Mouse (Mus musculus): ENCODE results near the gene Optn. TPM values are rescaled to one million over a fixed set of nuclear protein-coding genes. Genes with fewer than 3 reads are reported as not detected.

The Optn gene
- total RNA-seq, 2 experiments from 2014 or later = 23.5 to 26.4 TPM

- DNase-seq = no peak
Observed at GRCm38 (mm10) chr2:4986798-4987197, 77.1 kb downstream of the Optn start.

DNA sequence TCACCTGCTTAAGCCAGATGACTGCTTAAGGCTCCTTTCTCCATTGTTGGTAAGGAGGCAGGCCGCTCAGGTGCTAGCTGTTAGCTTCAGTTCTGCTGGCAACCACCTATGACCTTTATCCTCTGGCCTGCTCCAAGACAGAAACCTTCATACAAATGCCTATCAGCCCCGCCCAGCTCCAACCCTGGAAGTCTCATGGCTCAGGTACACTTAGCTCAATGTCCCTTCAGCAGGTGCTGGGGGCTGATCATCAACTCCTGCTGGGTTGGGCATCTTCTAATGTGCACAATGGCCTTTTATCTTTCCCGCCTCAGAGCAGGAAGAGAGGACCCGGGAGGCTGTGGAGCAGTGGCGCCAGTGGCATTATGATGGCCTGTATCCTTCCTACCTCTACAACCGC lies 78.9 kb downstream of the Optn start:
- DNase-seq = no peak

DNA sequence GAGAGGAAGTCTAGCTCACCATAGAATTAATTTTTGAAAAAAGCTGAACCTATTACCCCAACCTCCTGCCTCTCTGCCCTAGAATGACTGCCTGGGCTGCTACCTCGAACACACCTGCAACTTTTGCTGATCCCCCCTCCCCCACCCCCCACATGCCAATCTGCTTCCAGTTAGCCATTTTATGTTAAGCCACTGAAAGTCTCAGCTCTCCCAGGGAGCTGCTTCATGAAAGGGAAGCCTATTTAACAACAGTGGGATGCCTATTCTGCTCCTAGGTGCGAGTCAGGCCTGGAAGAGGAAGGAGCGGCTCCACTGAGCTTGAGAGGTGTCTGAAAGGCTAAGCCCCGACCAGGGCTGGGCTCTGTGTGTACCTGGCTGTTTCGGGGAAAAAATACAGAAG lies 79.9 kb downstream of the Optn start:
- DNase-seq = no peak

GRCm38 (mm10) chr2:4978091-4978490 lies 85.8 kb downstream of the Optn start:
- no peak for DNase-seq

DNA sequence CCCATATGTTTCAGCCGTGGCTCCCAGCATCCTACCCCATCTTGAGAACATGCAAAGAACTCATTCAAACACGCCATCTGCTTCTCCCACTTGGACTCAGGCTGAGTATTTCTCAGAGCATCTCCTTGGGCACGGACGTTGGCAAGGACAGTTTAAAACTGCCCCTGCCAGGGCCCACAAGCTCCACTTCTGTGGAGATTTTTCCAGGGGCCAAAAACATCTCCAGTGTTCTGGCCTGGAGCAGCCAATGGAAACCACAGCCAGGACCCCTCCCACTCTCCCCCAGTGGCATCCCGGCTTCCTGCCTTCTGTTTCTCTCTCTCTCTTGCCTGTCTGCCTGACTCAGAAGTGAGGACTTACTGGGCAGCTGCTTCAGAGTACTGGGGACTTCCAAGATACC lies 88.0 kb downstream of the Optn start, which contains the start of gene Ucma:
Gene Ucma (plus strand): TSS at position 316 of the 400 bp plus-strand sequence.
- DNase-seq = no peak

Other genes with a start within 250 kb of the Optn start
- gene Sephs1, start 182.5 kb downstream of the Optn start, total RNA-seq (2021) = 10 to 100 TPM; 24.0 to 29.2 TPM
- 10 to 100 TPM; 71.6 to 83.9 TPM for gene Phyh, start 145.0 kb downstream of the Optn start, total RNA-seq (2021)
- gene Ucma, start 87.9 kb downstream of the Optn start, total RNA-seq (2021) = under 1 TPM in 1 of 2 experiments, not detected in 1; 0.75 TPM
- 1 to 10 TPM; 2.3 to 4.7 TPM for gene Mcm10, start 51.3 kb downstream of the Optn start, total RNA-seq (2021)
- 1 to 10 TPM; 6.7 to 8.6 TPM for gene Ccdc3, start 73.7 kb upstream of the Optn start, total RNA-seq (2021)

Measured in gastrocnemius, postnatal 10 days (tissue).